Mouse (Mus musculus): ENCODE results near the gene Dyrk1b. TPM values are rescaled to one million over a fixed set of nuclear protein-coding genes. Genes with fewer than 3 reads are reported as not detected.

Gene Dyrk1b
- polyA plus RNA-seq, 1 experiment, result 27.3 TPM

DNA sequence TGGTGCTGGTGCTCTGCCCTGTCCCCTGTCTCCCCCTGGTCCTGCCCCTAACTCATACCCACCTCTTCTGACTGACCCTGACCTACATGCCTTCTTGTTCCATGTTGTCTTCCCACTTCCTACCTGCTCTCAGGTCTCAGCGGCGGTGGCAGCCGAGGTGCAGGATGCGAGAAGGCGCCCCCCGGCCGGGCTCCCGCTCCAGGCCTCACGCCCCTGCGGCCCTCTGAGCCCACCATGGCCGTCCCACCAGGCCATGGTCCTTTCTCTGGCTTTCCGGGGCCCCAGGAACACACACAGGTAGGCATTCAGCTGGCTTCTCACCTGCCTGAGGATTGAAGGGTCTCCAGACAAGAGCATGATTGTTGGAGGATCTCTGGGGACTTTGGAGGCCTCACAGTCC is 2.1 kb downstream of the Dyrk1b start:
- TF ChIP-seq POLR2A (IDR thresholded peaks at IDR 0.05; ENCODE audit: borderline replicate concordance, insufficient read depth, low read length), result no peak
- no peak for TF ChIP-seq CTCF (IDR thresholded peaks at IDR 0.05; ENCODE audit: borderline replicate concordance, insufficient read depth, low read depth, low read length)
- peaks cover 6% of the 10 kb centered on the region; the same call in 1 of the 2 replicates for H3K4me1 ChIP-seq (ENCODE audit: control insufficient read depth, insufficient read depth, low read length)
- WGBS, result 93% methylated on average over 12 of the region's 12 CpGs
- no peaks in the 10 kb centered on the region for H3K27me3 ChIP-seq (ENCODE audit: control insufficient read depth, insufficient read depth, low read length)
- H3K4me3 ChIP-seq (replicated peaks; ENCODE audit: insufficient read depth, low read depth, low read length), result no peak overlapping the region
- no peak overlapping the region for H3K27ac ChIP-seq (ENCODE audit: insufficient read depth, low read length)
- DNase-seq, result no peak

DNA sequence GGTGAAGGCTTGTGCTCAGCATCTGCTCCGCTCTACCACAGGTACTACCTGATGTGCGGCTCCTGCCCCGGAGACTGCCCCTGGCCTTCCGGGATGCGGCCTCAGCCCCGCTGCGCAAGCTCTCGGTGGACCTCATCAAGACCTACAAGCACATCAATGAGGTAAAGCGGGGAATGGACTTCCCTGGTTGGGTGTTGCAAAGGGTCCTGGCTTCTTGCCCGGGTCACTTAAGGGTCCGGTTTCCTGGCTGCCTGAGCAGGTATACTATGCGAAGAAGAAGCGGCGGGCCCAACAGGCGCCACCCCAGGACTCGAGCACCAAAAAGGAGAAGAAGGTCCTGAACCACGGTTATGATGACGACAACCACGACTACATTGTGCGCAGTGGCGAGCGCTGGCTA is 3.1 kb downstream of the Dyrk1b start:
- no peak for DNase-seq
- WGBS, result 90% methylated on average over 22 of the region's 22 CpGs
- no peak for TF ChIP-seq CTCF (IDR thresholded peaks at IDR 0.05; ENCODE audit: borderline replicate concordance, insufficient read depth, low read depth, low read length)
- no peak for TF ChIP-seq POLR2A (IDR thresholded peaks at IDR 0.05; ENCODE audit: borderline replicate concordance, insufficient read depth, low read length)
- Histone ChIP-seq H3K4me3 (replicated peaks; ENCODE audit: insufficient read depth, low read depth, low read length) (no peak overlapping the region), H3K27ac (ENCODE audit: insufficient read depth, low read length) (no peak overlapping the region), H3K27me3 (ENCODE audit: control insufficient read depth, insufficient read depth, low read length) (no peaks in the 10 kb centered on the region), H3K4me1 (ENCODE audit: control insufficient read depth, insufficient read depth, low read length) (peaks cover 6% of the 10 kb centered on the region; the same call in 1 of the 2 replicates)

DNA sequence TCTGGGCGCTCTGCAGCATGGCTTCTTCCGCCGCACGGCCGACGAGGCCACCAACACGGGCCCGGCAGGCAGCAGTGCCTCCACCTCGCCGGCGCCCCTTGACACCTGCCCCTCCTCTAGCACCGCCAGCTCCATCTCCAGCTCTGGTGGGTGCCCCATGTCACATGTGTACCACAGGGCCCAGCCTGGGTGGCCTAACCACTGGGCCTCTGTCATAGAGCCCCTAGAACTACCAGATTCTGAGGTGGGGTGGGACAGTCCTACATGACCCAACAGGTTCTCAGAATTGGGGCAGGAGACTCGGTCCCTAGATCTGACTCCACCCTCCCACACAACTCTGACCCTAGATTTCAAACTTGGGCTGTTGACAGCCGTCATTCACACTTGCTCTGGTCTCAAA is 6.6 kb downstream of the Dyrk1b start:
- Histone ChIP-seq H3K4me3 (replicated peaks; ENCODE audit: insufficient read depth, low read depth, low read length) (no peak overlapping the region), H3K4me1 (ENCODE audit: control insufficient read depth, insufficient read depth, low read length) (peaks cover 5% of the 10 kb centered on the region; the same call in 1 of the 2 replicates), H3K27ac (ENCODE audit: insufficient read depth, low read length) (no peak overlapping the region), H3K27me3 (ENCODE audit: control insufficient read depth, insufficient read depth, low read length) (no peaks in the 10 kb centered on the region)
- TF ChIP-seq CTCF (IDR thresholded peaks at IDR 0.05; ENCODE audit: borderline replicate concordance, insufficient read depth, low read depth, low read length), result no peak
- TF ChIP-seq POLR2A (IDR thresholded peaks at IDR 0.05; ENCODE audit: borderline replicate concordance, insufficient read depth, low read length), result no peak
- DNase-seq, result no peak
- 88% methylated on average over 14 of the region's 14 CpGs for WGBS

DNA sequence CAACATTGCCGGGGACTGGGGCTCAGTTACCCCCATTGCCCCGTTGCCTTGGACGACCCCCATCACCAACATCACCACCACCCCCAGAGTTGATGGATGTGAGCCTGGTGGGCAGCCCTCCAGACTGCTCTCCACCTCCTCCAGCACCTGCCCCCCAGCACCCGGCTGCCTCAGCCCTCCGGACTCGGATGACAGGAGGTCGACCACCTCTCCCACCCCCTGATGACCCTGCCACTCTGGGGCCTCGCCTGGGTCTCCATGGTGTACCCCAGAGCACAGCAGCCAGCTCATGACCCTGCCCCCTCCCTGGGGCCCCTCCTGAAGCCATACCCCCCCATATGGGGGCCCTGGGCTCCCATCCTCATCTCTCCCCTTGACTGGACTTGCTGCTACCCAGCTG is 7.4 kb downstream of the Dyrk1b start:
- no peaks in the 10 kb centered on the region for H3K27me3 ChIP-seq (ENCODE audit: control insufficient read depth, insufficient read depth, low read length)
- WGBS, result 84% methylated on average over 8 of the region's 8 CpGs
- no peak overlapping the region for H3K4me3 ChIP-seq (replicated peaks; ENCODE audit: insufficient read depth, low read depth, low read length)
- TF ChIP-seq CTCF (IDR thresholded peaks at IDR 0.05; ENCODE audit: borderline replicate concordance, insufficient read depth, low read depth, low read length) (no peak), POLR2A (IDR thresholded peaks at IDR 0.05; ENCODE audit: borderline replicate concordance, insufficient read depth, low read length) (no peak)
- DNase-seq, result no peak
- H3K27ac ChIP-seq (ENCODE audit: insufficient read depth, low read length), result no peak overlapping the region
- no peaks in the 10 kb centered on the region for H3K4me1 ChIP-seq (ENCODE audit: control insufficient read depth, insufficient read depth, low read length)

DNA sequence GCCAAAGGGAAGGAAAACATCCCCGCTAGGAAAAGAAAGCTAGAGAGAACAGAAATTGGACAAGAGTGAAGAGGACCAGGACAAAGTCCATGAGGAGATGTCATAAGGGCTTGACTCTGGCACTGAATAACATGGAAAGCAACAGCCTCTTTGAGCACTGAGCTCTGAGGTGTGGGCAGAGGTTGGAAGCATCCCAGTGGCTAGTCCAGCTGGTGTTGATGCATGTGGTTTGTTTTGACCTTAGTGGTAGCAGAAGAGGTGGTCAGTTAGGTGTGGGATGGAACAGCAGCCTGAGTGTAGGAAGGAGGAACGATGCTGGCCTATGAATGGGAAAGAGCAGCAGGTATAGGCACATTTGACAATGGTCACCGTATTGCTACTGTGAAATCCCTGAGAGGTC is 12.2 kb downstream of the Dyrk1b start:
- no peak overlapping the region for H3K27ac ChIP-seq (ENCODE audit: insufficient read depth, low read length)
- no peak for DNase-seq
- WGBS, result 94% methylated on average over 3 of the region's 3 CpGs
- TF ChIP-seq POLR2A (IDR thresholded peaks at IDR 0.05; ENCODE audit: borderline replicate concordance, insufficient read depth, low read length) (no peak), CTCF (IDR thresholded peaks at IDR 0.05; ENCODE audit: borderline replicate concordance, insufficient read depth, low read depth, low read length) (no peak)
- H3K4me3 ChIP-seq (replicated peaks; ENCODE audit: insufficient read depth, low read depth, low read length), result no peak overlapping the region
- no peaks in the 10 kb centered on the region for H3K27me3 ChIP-seq (ENCODE audit: control insufficient read depth, insufficient read depth, low read length)
- peaks cover 3% of the 10 kb centered on the region; the same call in 1 of the 2 replicates for H3K4me1 ChIP-seq (ENCODE audit: control insufficient read depth, insufficient read depth, low read length)

DNA sequence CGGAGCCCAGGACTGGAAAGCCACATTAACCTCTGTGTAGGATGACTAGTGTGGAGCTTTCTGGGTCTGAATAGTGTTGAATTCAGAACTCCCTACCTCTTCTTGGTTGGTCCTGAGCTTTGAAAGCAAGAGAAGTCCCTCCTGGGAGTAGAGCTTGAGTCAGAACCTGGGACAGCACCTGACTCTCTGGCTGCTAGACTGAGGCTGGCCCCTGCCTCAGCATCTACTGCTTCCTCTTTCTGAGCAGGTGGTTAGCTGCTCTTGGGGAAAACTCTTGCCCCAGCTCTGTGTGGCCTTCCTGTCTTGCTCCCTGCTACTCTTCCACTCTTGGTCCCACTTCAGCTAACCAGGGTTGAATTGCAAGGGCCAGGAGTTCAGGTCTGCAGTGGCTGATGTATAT is 12.6 kb downstream of the Dyrk1b start:
- no peak for DNase-seq
- TF ChIP-seq CTCF (IDR thresholded peaks at IDR 0.05; ENCODE audit: borderline replicate concordance, insufficient read depth, low read depth, low read length) (no peak), POLR2A (IDR thresholded peaks at IDR 0.05; ENCODE audit: borderline replicate concordance, insufficient read depth, low read length) (no peak)
- Histone ChIP-seq H3K4me1 (ENCODE audit: control insufficient read depth, insufficient read depth, low read length) (peaks cover 7% of the 10 kb centered on the region), H3K27me3 (ENCODE audit: control insufficient read depth, insufficient read depth, low read length) (no peaks in the 10 kb centered on the region), H3K27ac (ENCODE audit: insufficient read depth, low read length) (no peak overlapping the region), H3K4me3 (replicated peaks; ENCODE audit: insufficient read depth, low read depth, low read length) (no peak overlapping the region)
- 87% methylated on average over 1 of the region's 1 CpGs for WGBS

DNA sequence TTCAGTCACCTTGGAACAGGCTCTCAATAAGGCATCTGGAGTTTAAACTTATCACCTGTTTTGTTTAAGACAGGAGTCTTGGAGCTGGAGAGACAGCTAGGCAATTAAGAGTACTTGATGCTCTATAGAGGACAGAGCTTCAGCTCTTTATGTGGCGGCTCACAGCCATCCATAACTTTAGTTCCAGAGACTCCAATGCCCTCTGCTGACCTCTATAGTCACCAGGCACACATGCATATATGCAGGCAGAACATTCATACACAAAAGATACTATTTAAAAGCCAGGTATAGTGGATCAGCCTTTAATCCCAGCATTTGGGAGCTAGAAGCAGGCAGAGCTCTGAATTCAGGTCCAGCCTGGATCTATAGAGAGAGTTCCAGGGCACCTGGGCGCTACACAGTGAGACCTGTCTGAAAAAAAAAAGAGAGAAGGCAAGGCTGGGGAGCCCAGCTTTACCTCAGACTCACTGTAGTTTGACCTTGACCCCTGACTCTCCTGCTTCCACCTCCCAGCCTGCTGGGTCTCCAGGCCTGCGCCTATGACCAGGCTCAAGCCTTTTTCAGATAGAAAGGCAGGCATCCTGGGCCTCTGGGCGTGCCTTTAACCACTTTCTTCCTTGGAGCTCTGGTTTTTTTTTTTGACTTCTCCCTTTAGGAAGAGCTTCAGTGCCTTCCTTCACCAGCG is 16.3 kb downstream of the Dyrk1b start:
- DNase-seq, result no peak
- no peak overlapping the region for H3K4me3 ChIP-seq (replicated peaks; ENCODE audit: insufficient read depth, low read depth, low read length)
- H3K27ac ChIP-seq (ENCODE audit: insufficient read depth, low read length), result no peak overlapping the region
- WGBS, result 89% methylated on average over 5 of the region's 5 CpGs
- peaks cover 8% of the 10 kb centered on the region for H3K4me1 ChIP-seq (ENCODE audit: control insufficient read depth, insufficient read depth, low read length)
- no peak for TF ChIP-seq POLR2A (IDR thresholded peaks at IDR 0.05; ENCODE audit: borderline replicate concordance, insufficient read depth, low read length)
- TF ChIP-seq CTCF (IDR thresholded peaks at IDR 0.05; ENCODE audit: borderline replicate concordance, insufficient read depth, low read depth, low read length), result no peak
- H3K27me3 ChIP-seq (ENCODE audit: control insufficient read depth, insufficient read depth, low read length), result no peaks in the 10 kb centered on the region

DNA sequence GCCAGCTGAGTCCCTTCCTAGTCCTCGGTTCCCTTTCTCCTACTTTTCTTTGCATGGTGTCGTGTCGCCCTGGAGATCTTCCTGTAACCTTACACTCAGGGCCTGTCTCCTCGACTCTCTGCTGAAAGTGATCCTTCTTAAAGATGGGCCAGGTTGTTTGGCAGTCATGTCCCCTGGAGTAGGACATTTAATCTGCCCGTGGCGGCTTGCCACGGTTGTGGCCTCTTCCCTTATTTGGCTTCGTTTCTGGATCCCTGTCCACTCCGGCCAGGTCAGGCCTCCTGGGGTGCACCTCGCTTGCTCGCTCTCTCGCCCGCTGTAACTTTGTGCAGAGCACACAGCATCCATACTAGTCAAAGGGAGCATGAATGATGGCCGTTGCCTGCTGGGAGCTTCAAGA is 17.3 kb downstream of the Dyrk1b start:
- peak; percentile 46 to 49 for DNase-seq
- TF ChIP-seq POLR2A (IDR thresholded peaks at IDR 0.05; ENCODE audit: borderline replicate concordance, insufficient read depth, low read length) (no peak), CTCF (IDR thresholded peaks at IDR 0.05; ENCODE audit: borderline replicate concordance, insufficient read depth, low read depth, low read length) (no peak)
- H3K27ac ChIP-seq (ENCODE audit: insufficient read depth, low read length), result no peak overlapping the region
- WGBS, result 23% methylated on average over 14 of the region's 14 CpGs
- H3K27me3 ChIP-seq (ENCODE audit: control insufficient read depth, insufficient read depth, low read length), result no peaks in the 10 kb centered on the region
- H3K4me3 ChIP-seq (replicated peaks; ENCODE audit: insufficient read depth, low read depth, low read length), result no peak overlapping the region
- peaks cover 8% of the 10 kb centered on the region for H3K4me1 ChIP-seq (ENCODE audit: control insufficient read depth, insufficient read depth, low read length)
